Mouse (Mus musculus) thymus, adult 2 months (tissue): ENCODE measurements around the gene Etl4.

Source experiments
- CTCF ChIP-seq: fragments of 200-500 bp; IDR thresholded peaks from 2 replicates; pipeline ENCODE4 v1.5.1; 2012; ENCODE audit warnings: mild to moderate bottlenecking, control low read depth, low read length, moderate library complexity, borderline replicate concordance; ENCODE audit not compliant: control insufficient read depth, poor library complexity, insufficient read depth; ENCODE audit errors: extremely low read depth
- POLR2A ChIP-seq: fragments of 200-500 bp; IDR thresholded peaks from 2 replicates; pipeline ENCODE4 v1.6.1; 2012; ENCODE audit warnings: mild to moderate bottlenecking, low read length, control low read depth, moderate library complexity; ENCODE audit not compliant: control insufficient read depth, poor library complexity, insufficient read depth; ENCODE audit errors: extremely low read depth

DNA sequence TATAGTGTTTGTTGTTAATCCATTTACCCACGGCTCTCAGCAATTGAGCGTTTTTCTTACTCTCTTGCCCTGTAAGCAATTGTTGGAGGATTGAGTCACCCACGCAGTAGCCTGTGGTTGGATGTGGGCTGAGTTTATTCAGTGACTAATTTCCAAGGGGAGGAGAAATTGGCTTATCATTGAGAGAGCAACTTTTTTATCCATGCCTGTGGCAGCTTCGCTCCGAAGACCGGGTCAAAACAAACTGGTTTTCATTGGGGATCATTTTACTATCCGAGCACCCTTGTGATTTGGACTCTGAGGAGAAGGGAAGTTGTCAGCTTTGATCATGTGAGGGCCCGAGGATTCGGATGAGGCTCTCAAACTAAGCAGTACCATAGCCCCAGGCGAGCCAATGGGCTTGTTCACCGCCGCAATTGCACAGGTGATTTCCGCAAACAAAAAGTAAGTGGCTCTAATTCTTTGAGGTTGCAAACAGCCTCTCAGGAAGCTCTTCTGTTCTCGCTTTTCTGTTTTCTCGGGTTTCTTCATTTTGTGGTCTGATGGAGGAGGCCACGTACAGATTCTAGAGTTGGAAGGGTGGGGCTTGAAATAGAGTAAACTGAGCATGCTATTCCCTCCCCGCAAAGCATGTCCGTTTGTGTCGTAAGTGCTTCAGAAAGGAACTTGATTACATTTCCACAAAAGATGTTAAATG, 827.7 kb downstream of the Etl4 start:
- TF ChIP-seq POLR2A (no peak), CTCF (no peak)
